Mouse (Mus musculus): ENCODE results near the gene Gm13693.
"Not testable (repeated sequence)": the region's sequence is repeated elsewhere in the genome, so short reads cannot be mapped to it uniquely, and the experiment has no call there.

Gene Gm13693

DNA sequence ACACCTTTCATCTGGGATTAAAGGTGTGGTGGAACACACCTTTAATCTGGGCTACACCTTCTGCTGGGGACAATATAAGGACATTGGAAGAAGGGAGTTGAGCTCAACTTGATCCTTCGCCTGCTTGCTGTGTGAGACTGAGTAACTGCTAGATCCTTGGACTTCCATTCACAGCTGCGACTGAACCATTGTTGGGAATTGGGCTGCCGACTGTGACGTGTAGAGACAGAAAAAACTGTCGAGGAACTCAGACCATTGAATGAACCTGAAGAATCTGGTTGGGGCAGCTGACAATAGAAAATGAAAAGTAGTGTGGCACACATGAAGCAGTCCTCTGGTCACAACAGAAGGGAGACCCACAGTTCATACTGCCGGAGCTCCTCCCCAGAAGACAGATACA is at the start of gene Gm13693:
TSS of gene Gm13693 (plus strand) at position 301 of the 400 bp plus-strand sequence.
- not testable (repeated sequence) for DNase-seq (ENCODE audit: low read depth, low spot score)

- no peak for DNase-seq (ENCODE audit: low read depth, low spot score)
These were observed 31.7 kb upstream of the Gm13693 start for GRCm38 (mm10) chr2:83929478-83930088.

GRCm38 (mm10) chr2:83940931-83941361 is 20.4 kb upstream of the Gm13693 start, which contains the start of gene Zswim2:
Zswim2 (minus strand) TSS chr2:83941228.
- DNase-seq (ENCODE audit: low read depth, low spot score): peak; percentile 74

GRCm38 (mm10) chr2:83941378-83941777 is 19.9 kb upstream of the Gm13693 start:
- DNase-seq (ENCODE audit: low read depth, low spot score): no peak

DNA sequence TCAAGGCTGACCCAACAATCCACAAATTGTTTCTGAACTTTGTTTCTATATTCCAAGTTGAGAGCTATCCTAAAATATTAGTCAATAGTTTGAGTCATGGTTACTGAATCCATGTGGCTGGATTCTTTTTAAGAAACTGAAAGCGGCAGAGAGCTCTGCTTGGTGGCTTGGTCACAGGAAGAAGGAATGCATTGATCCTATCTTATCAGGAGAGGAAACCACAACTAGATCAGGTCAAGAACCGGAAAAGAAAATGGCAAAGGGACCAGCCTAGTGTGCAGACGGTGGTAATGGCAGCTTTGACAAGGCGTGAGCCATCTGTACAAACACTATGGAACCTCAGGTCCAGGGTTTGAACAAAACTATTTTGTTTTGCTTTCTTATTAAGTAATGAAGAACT is 19.5 kb upstream of the Gm13693 start:
- DNase-seq (ENCODE audit: low read depth, low spot score): no peak

- DNase-seq (ENCODE audit: low read depth, low spot score): not testable (repeated sequence)
These were observed 5.9 kb upstream of the Gm13693 start, which contains the start of gene Gm13698 for GRCm38 (mm10) chr2:83955393-83955792. Gm13698 (plus strand) TSS chr2:83955693.

- not testable (repeated sequence) for DNase-seq (ENCODE audit: low read depth, low spot score)
These were observed 5.7 kb downstream of the Gm13693 start, which contains the start of gene Gm13695 for GRCm38 (mm10) chr2:83967013-83967412. Gm13695 (plus strand) TSS chr2:83967313.

DNA sequence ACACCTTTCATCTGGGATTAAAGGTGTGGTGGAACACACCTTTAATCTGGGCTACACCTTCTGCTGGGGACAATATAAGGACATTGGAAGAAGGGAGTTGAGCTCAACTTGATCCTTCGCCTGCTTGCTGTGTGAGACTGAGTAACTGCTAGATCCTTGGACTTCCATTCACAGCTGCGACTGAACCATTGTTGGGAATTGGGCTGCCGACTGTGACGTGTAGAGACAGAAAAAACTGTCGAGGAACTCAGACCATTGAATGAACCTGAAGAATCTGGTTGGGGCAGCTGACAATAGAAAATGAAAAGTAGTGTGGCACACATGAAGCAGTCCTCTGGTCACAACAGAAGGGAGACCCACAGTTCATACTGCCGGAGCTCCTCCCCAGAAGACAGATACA is 11.5 kb downstream of the Gm13693 start, which contains the start of gene Gm13696:
TSS of gene Gm13696 (plus strand) at position 301 of the 400 bp plus-strand sequence.
- DNase-seq (ENCODE audit: low read depth, low spot score): not testable (repeated sequence)

GRCm38 (mm10) chr2:83978633-83979032 is 17.3 kb downstream of the Gm13693 start, which contains the start of gene Gm13694:
Gm13694 (plus strand) TSS chr2:83978933.
- not testable (repeated sequence) for DNase-seq (ENCODE audit: low read depth, low spot score)

GRCm38 (mm10) chr2:83984443-83984842 is 23.1 kb downstream of the Gm13693 start, which contains the start of gene Gm13697:
Gm13697 (plus strand) TSS chr2:83984743.
- not testable (repeated sequence) for DNase-seq (ENCODE audit: low read depth, low spot score)

DNA sequence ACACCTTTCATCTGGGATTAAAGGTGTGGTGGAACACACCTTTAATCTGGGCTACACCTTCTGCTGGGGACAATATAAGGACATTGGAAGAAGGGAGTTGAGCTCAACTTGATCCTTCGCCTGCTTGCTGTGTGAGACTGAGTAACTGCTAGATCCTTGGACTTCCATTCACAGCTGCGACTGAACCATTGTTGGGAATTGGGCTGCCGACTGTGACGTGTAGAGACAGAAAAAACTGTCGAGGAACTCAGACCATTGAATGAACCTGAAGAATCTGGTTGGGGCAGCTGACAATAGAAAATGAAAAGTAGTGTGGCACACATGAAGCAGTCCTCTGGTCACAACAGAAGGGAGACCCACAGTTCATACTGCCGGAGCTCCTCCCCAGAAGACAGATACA is 28.9 kb downstream of the Gm13693 start, which contains the start of gene Gm13691:
TSS of gene Gm13691 (plus strand) at position 301 of the 400 bp plus-strand sequence.
- not testable (repeated sequence) for DNase-seq (ENCODE audit: low read depth, low spot score)

DNA sequence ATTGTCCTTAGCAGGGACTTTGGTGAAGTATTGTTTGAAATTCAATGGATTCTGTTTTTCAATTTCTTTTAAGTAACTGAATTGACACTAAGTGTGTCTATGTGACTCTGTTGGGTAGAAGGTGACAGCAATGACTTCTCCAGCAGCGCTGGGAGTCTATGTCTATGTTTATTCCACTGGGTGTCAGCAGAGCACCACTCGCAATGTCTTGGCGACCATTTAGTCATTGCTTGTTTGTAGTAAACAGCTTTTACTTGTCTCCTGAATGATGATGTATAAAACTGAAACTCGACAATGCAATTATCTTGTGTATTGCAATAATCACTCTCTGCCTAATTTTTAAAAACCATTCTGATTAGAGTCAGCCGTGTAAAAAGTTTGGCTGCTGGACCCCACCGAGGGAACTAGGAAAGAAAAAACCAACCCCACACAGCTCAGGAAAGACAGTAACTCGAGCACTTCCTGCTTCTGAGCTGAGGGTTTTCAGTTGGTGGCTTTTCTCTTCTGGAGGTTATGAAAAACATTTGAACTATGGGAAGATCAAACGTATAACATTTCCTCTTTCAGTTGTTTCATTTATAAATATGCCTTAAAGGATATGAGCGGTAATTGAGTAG is 32.4 kb downstream of the Gm13693 start:
- DNase-seq (ENCODE audit: low read depth, low spot score): not testable (repeated sequence)

- not testable (repeated sequence) for DNase-seq (ENCODE audit: low read depth, low spot score)
These were observed 33.2 kb downstream of the Gm13693 start for GRCm38 (mm10) chr2:83994526-83994925.

DNA sequence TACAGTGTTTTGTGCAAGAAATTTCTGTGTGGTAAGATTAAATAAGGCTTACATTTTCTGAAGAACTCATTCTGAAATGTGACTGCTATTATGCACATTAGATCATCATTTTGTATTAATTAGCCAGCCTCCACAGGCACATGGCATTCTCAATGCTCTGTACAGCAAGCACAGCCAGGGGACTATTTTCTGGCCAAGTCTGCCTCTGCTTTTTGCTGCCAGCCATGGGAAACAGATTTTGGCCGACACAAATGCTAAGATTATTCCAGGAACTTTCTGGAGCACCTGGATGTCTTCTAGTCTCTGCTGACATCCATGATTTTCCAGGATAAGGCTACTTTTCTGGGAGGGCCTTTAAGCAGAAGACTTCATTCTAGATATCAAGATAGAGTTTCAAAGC is 47.6 kb downstream of the Gm13693 start:
- DNase-seq (ENCODE audit: low read depth, low spot score): no peak

- no peak for DNase-seq (ENCODE audit: low read depth, low spot score)
These were observed 48.5 kb downstream of the Gm13693 start for GRCm38 (mm10) chr2:84009818-84010217.
